Mouse (Mus musculus): ENCODE results near the gene Fmod.

GRCm38 (mm10) chr1:134080881-134081450 lies 43.9 kb downstream of the Fmod start:
- TF ChIP-seq CTCF (conservative IDR thresholded peaks at IDR 0.05; ENCODE audit: insufficient read depth, insufficient read length, low read depth, low read length) (no peak), POLR2A (IDR thresholded peaks at IDR 0.05; ENCODE audit: low read depth, low read length) (no peak)

All from kidney, adult 2 months (tissue).